Mouse (Mus musculus) bone marrow, adult 2 months (tissue): ENCODE measurements around the gene Slc41a2.

Experiments used
- CTCF ChIP-seq: fragments of 200-500 bp; IDR thresholded peaks from 2 replicates; pipeline ENCODE4 v1.5.1; 2011; ENCODE audit warnings: low read length, control low read depth; ENCODE audit not compliant: control insufficient read depth, insufficient read depth
- POLR2A ChIP-seq: fragments of 200-500 bp; IDR thresholded peaks from 2 replicates; pipeline ENCODE4 v1.6.1; 2011; ENCODE audit warnings: low read depth, mild to moderate bottlenecking, control low read depth, low read length, borderline replicate concordance; ENCODE audit not compliant: control insufficient read depth

GRCm38 (mm10) chr10:83202906-83203702 lies 134.6 kb downstream of the Slc41a2 start:
- TF ChIP-seq CTCF (no peak), POLR2A (no peak)
